Mouse (Mus musculus): ENCODE results near the gene Cbs. TPM values are rescaled to one million over a fixed set of nuclear protein-coding genes. Genes with fewer than 3 reads are reported as not detected.

Gene Cbs
- polyA plus RNA-seq, 1 experiment from 2014 or later = 10.7 TPM

DNA sequence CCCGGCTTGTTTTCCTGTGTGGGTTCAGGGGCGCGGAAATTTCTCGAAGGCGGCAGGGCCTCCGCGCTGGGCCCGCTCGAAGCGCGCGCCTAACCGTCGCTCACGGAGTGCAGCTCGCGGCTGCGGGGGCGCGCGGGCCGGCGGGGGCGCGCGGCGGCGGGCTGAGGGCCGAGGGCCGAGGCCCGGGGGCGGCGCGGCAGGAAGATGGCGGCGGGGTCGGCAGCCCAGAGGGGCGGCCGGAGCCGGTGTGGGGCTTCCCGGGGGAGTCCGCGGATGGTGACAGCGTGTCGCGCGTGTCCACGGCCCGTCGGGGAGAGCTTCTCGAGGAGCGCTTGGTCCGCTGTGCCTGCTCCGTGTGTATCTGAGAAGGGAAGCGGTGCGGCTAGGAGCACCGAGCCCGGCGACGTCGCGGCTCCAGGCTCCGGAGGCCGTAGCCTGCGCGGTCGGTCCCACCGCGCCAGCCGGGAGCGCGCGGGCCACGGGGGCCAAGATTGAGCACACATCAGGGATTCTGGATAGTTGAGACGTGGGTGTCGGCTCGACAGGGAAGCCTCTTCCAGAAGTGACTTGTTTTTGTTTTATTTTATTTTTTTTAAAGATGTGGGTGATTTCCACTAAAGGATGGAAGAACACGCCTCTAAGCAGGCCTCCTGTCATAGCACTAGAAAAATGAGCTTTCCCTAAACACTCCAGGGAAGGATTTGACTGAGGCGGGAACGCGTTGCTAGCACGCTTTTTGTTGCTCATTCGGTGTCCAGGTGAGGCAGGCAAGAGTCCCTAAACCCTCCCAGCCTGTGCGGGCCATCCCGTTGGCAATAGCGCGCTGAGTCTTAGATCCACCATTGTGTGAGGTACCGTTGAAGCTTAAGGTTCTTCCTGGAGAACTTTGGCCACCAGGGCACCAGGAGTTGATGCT, 71.6 kb downstream of the Cbs start:
- ATAC-seq (ENCODE audit: low read depth) = peak; percentile 62
- Histone ChIP-seq H3K9ac (replicated peaks; ENCODE audit: low read depth, low read length) (peak overlapping the region; percentile 88), H3K36me3 (ENCODE audit: control insufficient read depth, insufficient read depth, low read length) (no peaks in the 10 kb centered on the region), H3K9me3 (ENCODE audit: control insufficient read depth, low read length) (no peaks in the 10 kb centered on the region), H3K4me1 (ENCODE audit: control insufficient read depth, insufficient read depth, low read length) (peaks cover 39% of the 10 kb centered on the region), H3K4me3 (ENCODE audit: low read depth, low read length) (peak overlapping the region; percentile 88), H3K4me2 (ENCODE audit: low read depth, low read length) (peak overlapping the region; percentile 87), H3K27me3 (ENCODE audit: control insufficient read depth, insufficient read depth, low read length) (no peaks in the 10 kb centered on the region), H3K27ac (ENCODE audit: low read depth, low read length) (peak overlapping the region; percentile 98)
- under 1% methylated on average over 59 of the region's 88 CpGs for WGBS

DNA sequence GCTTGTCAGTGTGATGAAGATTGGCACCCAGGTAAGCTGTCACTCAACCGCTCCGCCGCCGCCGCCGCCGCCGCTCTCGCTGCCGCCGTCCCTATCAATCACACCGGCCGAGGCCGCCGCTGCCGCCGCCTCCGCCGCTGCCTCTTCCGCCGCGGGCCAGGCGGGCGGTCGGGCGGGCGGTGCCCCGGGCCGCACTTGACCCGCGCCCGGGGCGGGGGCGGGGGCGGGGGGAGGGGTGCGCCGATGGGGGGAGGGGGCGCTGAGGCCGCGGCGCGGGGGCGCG, 72.2 kb downstream of the Cbs start:
- Histone ChIP-seq H3K4me3 (ENCODE audit: low read depth, low read length) (peak overlapping the region; percentile 88), H3K9ac (replicated peaks; ENCODE audit: low read depth, low read length) (peak overlapping the region; percentile 88), H3K4me1 (ENCODE audit: control insufficient read depth, insufficient read depth, low read length) (peaks cover 39% of the 10 kb centered on the region), H3K27me3 (ENCODE audit: control insufficient read depth, insufficient read depth, low read length) (no peaks in the 10 kb centered on the region), H3K27ac (ENCODE audit: low read depth, low read length) (peak overlapping the region; percentile 98), H3K9me3 (ENCODE audit: control insufficient read depth, low read length) (no peaks in the 10 kb centered on the region), H3K36me3 (ENCODE audit: control insufficient read depth, insufficient read depth, low read length) (no peaks in the 10 kb centered on the region), H3K4me2 (ENCODE audit: low read depth, low read length) (peak overlapping the region; percentile 87)
- WGBS = 0% methylated on average over 4 of the region's 44 CpGs
- ATAC-seq (ENCODE audit: low read depth) = no peak

DNA sequence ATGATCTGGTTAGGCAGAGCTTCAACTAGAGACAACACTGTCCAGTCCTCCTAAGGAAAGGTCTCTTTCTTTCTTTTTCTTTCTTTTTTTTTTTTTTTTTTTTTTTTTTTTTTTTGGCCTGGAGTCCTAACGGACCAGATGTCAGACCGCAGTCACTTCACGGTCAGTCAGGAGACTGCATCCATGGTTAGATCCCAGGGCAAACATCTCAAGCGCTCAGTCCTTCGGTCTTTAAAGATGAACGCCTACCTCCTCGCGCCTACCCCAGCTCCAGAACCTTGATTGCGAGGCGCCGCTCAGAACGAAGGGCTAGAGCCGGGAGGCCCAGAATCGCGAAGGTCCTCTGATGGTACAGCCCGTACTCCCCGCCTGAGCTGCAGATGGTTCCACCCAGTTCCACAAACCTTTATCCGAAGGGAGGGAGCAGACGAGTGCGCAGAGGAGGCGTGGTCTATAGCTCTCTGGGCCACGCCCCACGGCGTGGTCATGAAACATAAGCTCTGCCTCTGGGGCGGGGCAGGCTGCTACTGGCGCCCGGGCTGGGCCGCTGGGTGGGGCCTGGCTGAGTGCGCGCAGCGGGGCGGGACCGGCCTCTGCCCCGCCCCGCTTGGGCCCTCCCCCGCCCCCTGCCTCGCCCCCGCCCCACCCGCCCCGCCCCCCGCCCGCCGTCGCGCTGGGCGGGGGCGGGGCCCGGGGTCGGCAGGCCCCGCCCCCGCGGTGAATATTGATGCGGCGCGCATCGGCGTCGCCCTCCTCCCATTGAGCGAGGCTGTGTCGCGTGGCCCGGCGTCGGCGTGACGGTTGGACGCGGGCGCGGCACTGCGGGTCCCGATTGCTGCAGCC, 72.8 kb downstream of the Cbs start, which contains the start of gene Pknox1:
Gene Pknox1 (plus strand): TSS at position 720 of the 843 bp plus-strand sequence.
- no peaks in the 10 kb centered on the region for H3K27me3 ChIP-seq (ENCODE audit: control insufficient read depth, insufficient read depth, low read length)
- H3K27ac ChIP-seq (ENCODE audit: low read depth, low read length) = peak within 1 kb of the TSS; percentile 98
- H3K36me3 ChIP-seq (ENCODE audit: control insufficient read depth, insufficient read depth, low read length) = no peaks in the 10 kb centered on the region
- H3K4me1 ChIP-seq (ENCODE audit: control insufficient read depth, insufficient read depth, low read length) = peaks cover 39% of the 10 kb centered on the region
- peak; percentile 93 for ATAC-seq (ENCODE audit: low read depth)
- H3K4me3 ChIP-seq (ENCODE audit: low read depth, low read length) = peak within 1 kb of the TSS; percentile 88
- H3K9ac ChIP-seq (replicated peaks; ENCODE audit: low read depth, low read length) = peak within 1 kb of the TSS; percentile 88
- H3K9me3 ChIP-seq (ENCODE audit: control insufficient read depth, low read length) = no peaks in the 10 kb centered on the region
- H3K4me2 ChIP-seq (ENCODE audit: low read depth, low read length) = peak within 1 kb of the TSS; percentile 87
- WGBS = 1% methylated on average over 56 of the region's 72 CpGs

DNA sequence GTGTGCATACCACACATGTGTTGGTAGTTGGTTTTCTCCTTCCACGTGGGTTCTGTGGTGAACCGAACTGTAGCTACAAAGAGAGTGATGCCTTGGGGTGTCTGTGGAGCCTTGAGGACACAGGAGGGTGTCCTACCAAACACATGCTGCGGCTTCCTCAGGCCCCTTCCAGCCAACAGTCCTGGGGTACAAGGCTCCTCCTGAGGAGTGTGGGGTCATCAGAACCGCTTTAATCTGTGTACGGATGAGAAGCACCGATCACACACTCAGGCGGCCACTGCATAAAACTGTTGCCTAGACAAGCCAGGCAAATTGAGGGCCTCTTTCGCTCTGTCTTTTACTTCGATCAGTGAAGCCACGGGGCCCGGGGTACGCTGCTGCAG, 73.4 kb downstream of the Cbs start:
- Histone ChIP-seq H3K27me3 (ENCODE audit: control insufficient read depth, insufficient read depth, low read length) (no peaks in the 10 kb centered on the region), H3K4me2 (ENCODE audit: low read depth, low read length) (peak overlapping the region; percentile 60), H3K27ac (ENCODE audit: low read depth, low read length) (peak overlapping the region; percentile 90), H3K9ac (replicated peaks; ENCODE audit: low read depth, low read length) (peak overlapping the region; percentile 34), H3K4me3 (ENCODE audit: low read depth, low read length) (peak overlapping the region; percentile 33), H3K9me3 (ENCODE audit: control insufficient read depth, low read length) (no peaks in the 10 kb centered on the region), H3K36me3 (ENCODE audit: control insufficient read depth, insufficient read depth, low read length) (no peaks in the 10 kb centered on the region), H3K4me1 (ENCODE audit: control insufficient read depth, insufficient read depth, low read length) (peaks cover 33% of the 10 kb centered on the region)
- peak; percentile 1; the same call in 1 of the 2 replicates for ATAC-seq (ENCODE audit: low read depth)
- 11% methylated on average over 12 of the region's 12 CpGs for WGBS

DNA sequence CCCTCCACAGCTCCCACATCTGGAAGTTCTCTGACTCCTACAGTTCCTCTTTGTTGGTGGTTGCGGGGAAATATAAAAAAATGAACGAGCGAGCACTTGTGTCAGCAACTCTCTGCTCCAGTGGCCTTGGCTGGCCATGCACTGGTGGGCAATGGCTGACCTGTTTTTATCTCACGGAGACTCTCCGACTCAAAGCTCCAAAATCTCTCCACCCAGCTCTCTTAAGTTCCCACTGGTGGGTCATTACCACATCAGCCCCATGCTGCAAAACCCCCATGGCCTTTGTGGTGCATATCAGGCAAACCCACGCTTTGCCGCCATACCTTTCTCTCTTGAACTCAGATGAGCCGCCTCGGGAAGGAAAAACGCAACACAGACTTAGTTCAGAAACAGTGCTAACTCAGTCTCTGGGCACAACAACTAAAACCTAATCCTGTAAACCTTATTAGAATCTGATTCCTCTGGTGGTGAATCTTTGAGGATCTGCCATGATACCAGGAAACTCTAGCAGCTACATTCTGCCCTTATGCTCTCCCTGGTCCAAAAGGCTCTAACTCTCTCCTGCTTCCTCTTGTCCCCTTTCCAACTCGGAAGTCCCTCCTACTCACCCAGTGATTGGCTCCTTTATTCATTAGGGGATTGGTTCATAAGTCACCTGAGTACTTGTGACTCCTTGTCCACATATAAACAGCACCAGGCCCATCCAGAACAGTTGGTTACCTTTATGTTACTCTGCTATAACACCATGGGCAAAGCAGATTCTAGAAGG, 77.8 kb downstream of the Cbs start:
- Histone ChIP-seq H3K4me3 (ENCODE audit: low read depth, low read length) (no peak overlapping the region), H3K36me3 (ENCODE audit: control insufficient read depth, insufficient read depth, low read length) (no peaks in the 10 kb centered on the region), H3K27me3 (ENCODE audit: control insufficient read depth, insufficient read depth, low read length) (no peaks in the 10 kb centered on the region), H3K27ac (ENCODE audit: low read depth, low read length) (no peak overlapping the region), H3K4me1 (ENCODE audit: control insufficient read depth, insufficient read depth, low read length) (peaks cover 15% of the 10 kb centered on the region), H3K4me2 (ENCODE audit: low read depth, low read length) (no peak overlapping the region), H3K9me3 (ENCODE audit: control insufficient read depth, low read length) (no peaks in the 10 kb centered on the region), H3K9ac (replicated peaks; ENCODE audit: low read depth, low read length) (no peak overlapping the region)
- 86% methylated on average over 11 of the region's 11 CpGs for WGBS
- ATAC-seq (ENCODE audit: low read depth) = no peak

Small RNAs within 50 kb of the gene (microRNA-seq; reads per million reads assigned to microRNA genes)
- gene Gm24970 = not detected

Other genes starting within 250 kb of the Cbs start
- gene Wdr4, start 117.3 kb downstream of the Cbs start, polyA plus RNA-seq (2014; fragmentation: Nextera tagmentation; extraction: Ambion mirVana) = 29.9 and 33.1 TPM in 2 replicates
- gene Ndufv3, start 117.1 kb downstream of the Cbs start, polyA plus RNA-seq (2014; fragmentation: Nextera tagmentation; extraction: Ambion mirVana) = 422 and 513 TPM in 2 replicates
- 60.2 and 64.9 TPM in 2 replicates for gene Pknox1, start 72.5 kb downstream of the Cbs start, polyA plus RNA-seq (2014; fragmentation: Nextera tagmentation; extraction: Ambion mirVana)
- gene U2af1, start 21.7 kb upstream of the Cbs start, polyA plus RNA-seq (2014; fragmentation: Nextera tagmentation; extraction: Ambion mirVana) = 101 and 116 TPM in 2 replicates
- gene Cryaa, start 40.6 kb upstream of the Cbs start, polyA plus RNA-seq (2014; fragmentation: Nextera tagmentation; extraction: Ambion mirVana) = 0.20 TPM in 1 of 2 replicates, not detected in the other
- 18.6 and 19.6 TPM in 2 replicates for gene Sik1, start 218.6 kb upstream of the Cbs start, polyA plus RNA-seq (2014; fragmentation: Nextera tagmentation; extraction: Ambion mirVana)